In the genomic region with DNA sequence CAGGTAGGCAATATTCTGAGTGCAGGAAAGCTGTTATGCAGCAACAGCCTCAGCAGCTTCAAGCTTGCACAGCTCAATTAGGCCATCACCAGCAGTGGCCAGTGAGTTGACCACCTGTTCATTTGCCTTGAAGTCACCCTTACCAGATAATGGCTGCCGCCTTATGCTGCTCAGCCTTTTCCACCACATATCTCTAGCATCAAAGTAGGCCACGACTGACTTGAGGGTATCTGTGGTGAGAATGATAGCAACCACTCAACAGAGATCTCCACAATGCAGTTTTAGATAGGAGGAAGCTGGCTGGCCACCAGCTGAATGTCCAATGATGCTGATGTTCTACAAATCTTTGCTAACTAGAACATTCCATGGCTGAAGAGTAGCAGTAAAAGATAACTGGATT, we compare ENCODE assay signal across 21 mouse cellular contexts. TPM values are rescaled to one million over a fixed set of nuclear protein-coding genes. Genes with fewer than 3 reads are reported as not detected.
A peak's percentile ranks its signal among the peaks of the same experiment; 100 is the strongest.
DNase-seq lines count a peak whose midpoint lies in the region; ATAC-seq and TF ChIP-seq lines count a peak whose summit lies in the region.
"Had no signal": no experiment of that assay in that cellular context is flagged by ENCODE, and none has a peak within 500 bp of the region (broad histone marks: within the 10 kb centered on the region; RNA-seq: fewer than 3 reads in every experiment).

No protein-coding gene starts in this region.

- H3K4me2 ChIP-seq in liver, embryonic 13.5 days, result no peak overlapping the region
- H3K4me2 ChIP-seq in liver, embryonic 12.5 days, result no peak overlapping the region
- H3K4me2 ChIP-seq: forebrain, embryonic 13.5 days; hindbrain, embryonic 12.5 days had no signal

- H3K4me1 ChIP-seq in liver, embryonic 13.5 days (replicated peaks), result peaks cover 53% of the 10 kb centered on the region
- peaks cover 50% of the 10 kb centered on the region for H3K4me1 ChIP-seq in liver, embryonic 12.5 days

- 44% methylated on average over 2 of the region's 2 CpGs for WGBS in liver, embryonic 13.5 days (ENCODE audit: insufficient replicate concordance)
- 33% methylated on average over 2 of the region's 2 CpGs for WGBS in liver, embryonic 12.5 days (ENCODE audit: insufficient replicate concordance)

- no peak overlapping the region for H3K4me3 ChIP-seq in liver, embryonic 13.5 days (replicated peaks)
- no peak overlapping the region for H3K4me3 ChIP-seq in liver, embryonic 12.5 days
- no peak overlapping the region for H3K4me3 ChIP-seq in left cerebral cortex, adult 2 months
- H3K4me3 ChIP-seq: embryonic facial prominence, embryonic 10.5 days; forebrain, embryonic 13.5 days; gastrocnemius, adult 2 months; heart, embryonic 10.5 days; hindbrain, embryonic 12.5 days had no signal

- H3K27ac ChIP-seq in liver, embryonic 13.5 days, result no peak overlapping the region
- H3K27ac ChIP-seq in liver, embryonic 12.5 days, result no peak overlapping the region
- no peak overlapping the region for H3K27ac ChIP-seq in left cerebral cortex, adult 2 months
- H3K27ac ChIP-seq: embryonic facial prominence, embryonic 10.5 days; forebrain, embryonic 13.5 days; gastrocnemius, adult 2 months; heart, embryonic 10.5 days; hindbrain, embryonic 12.5 days; hindbrain, postnatal 0 days had no signal

- intact Hi-C loops in left cerebral cortex, adult 2 months (cut with DNase I), result no loop called here

- no peak for TF ChIP-seq CTCF in left cerebral cortex, adult 2 months (IDR thresholded peaks at IDR 0.05)

- no peaks in the 10 kb centered on the region for H3K9me3 ChIP-seq in liver, embryonic 13.5 days (replicated peaks)
- no peaks in the 10 kb centered on the region for H3K9me3 ChIP-seq in liver, embryonic 12.5 days (replicated peaks)
- H3K9me3 ChIP-seq: embryonic facial prominence, embryonic 10.5 days; forebrain, embryonic 13.5 days; heart, embryonic 10.5 days; hindbrain, embryonic 12.5 days had no signal

- H3K27me3 ChIP-seq in liver, embryonic 13.5 days, result no peaks in the 10 kb centered on the region
- no peaks in the 10 kb centered on the region for H3K27me3 ChIP-seq in liver, embryonic 12.5 days (replicated peaks)
- H3K27me3 ChIP-seq: forebrain, embryonic 13.5 days; hindbrain, embryonic 12.5 days had no signal

- 0 out of 2 replicates have a peak, but pooled peaks cover 3% of the 10 kb centered on the region for H3K36me3 ChIP-seq in liver, embryonic 13.5 days
- peaks cover 7% of the 10 kb centered on the region for H3K36me3 ChIP-seq in liver, embryonic 12.5 days
- H3K36me3 ChIP-seq: heart, embryonic 10.5 days; hindbrain, embryonic 12.5 days had no signal

- peak; percentile 25 for ATAC-seq in liver, embryonic 13.5 days (ENCODE audit: low read depth)
- ATAC-seq in liver, embryonic 12.5 days, result no peak
- peak; percentile 22; the same call in 1 of the 2 replicates for ATAC-seq in common myeloid progenitor, adult 5-6 weeks (replicated peaks; ENCODE audit: low read depth, poor library complexity, severe bottlenecking)
- peak; percentile 62 for ATAC-seq in megakaryocyte-erythroid progenitor cell, adult 5-6 weeks (replicated peaks; ENCODE audit: low FRiP score, low TSS enrichment, poor library complexity, severe bottlenecking)
- ATAC-seq: forebrain, embryonic 13.5 days; forebrain, postnatal 0 days; hindbrain, postnatal 0 days had no signal

- no peak for DNase-seq in liver, embryonic 13.5 days
- DNase-seq in left cerebral cortex, adult 2 months (ENCODE audit: extremely low spot score in 1 of 2, low spot score in 2 of 2), result no peak
- DNase-seq in right cerebral cortex, postnatal 4 days, result no peak
- DNase-seq in cerebellum, postnatal 36 days, result no peak
- DNase-seq: adrenal gland, adult 8-10 months; adrenal gland, postnatal 36 days; cerebellum, adult 11-12 months; cerebellum, adult 9-10 months; forebrain, postnatal 0 days; gastrocnemius, adult 2 months; gastrocnemius, postnatal 25 days; heart, postnatal 10 days; heart, postnatal 4 days had no signal

- no peak overlapping the region for H3K9ac ChIP-seq in liver, embryonic 13.5 days
- H3K9ac ChIP-seq in liver, embryonic 12.5 days, result no peak overlapping the region
- H3K9ac ChIP-seq: forebrain, embryonic 13.5 days; forebrain, postnatal 0 days; hindbrain, embryonic 12.5 days had no signal

RNA-seq across cellular contexts. Expression of a gene that starts 20.9 kb away (rescaled TPM):
- polyA plus RNA-seq in liver, embryonic 13.5 days (2015; fragmentation: Nextera tagmentation; extraction: Ambion mirVana), result 16.2 and 21.1 TPM in 2 replicates
- polyA plus RNA-seq in liver, embryonic 12.5 days (2016; fragmentation: Nextera tagmentation; extraction: Ambion mirVana), result 21.0 and 21.3 TPM in 2 replicates
- 106 and 124 TPM in 2 replicates for total RNA-seq in common myeloid progenitor, adult 5-6 weeks (2017)
- 49.1 and 70.0 TPM in 2 replicates for total RNA-seq in megakaryocyte-erythroid progenitor cell, adult 5-6 weeks (2014; fragmentation: Nextera tagmentation)
- total RNA-seq in megakaryocyte-erythroid progenitor cell, adult 5-6 weeks (2017), result 77.0 and 113 TPM in 2 replicates
- 100 to 1,000 TPM; 136 to 139 TPM for total RNA-seq in left cerebral cortex, adult 2 months (2021)

RNA-seq across cellular contexts. Expression of a gene that starts 48.8 kb away (rescaled TPM):
- polyA plus RNA-seq in liver, embryonic 13.5 days (2015; fragmentation: Nextera tagmentation; extraction: Ambion mirVana), result 14.4 and 17.5 TPM in 2 replicates
- 18.3 and 18.6 TPM in 2 replicates for polyA plus RNA-seq in liver, embryonic 12.5 days (2016; fragmentation: Nextera tagmentation; extraction: Ambion mirVana)
- total RNA-seq in common myeloid progenitor, adult 5-6 weeks (2017), result 29.0 and 29.1 TPM in 2 replicates
- 19.6 and 22.1 TPM in 2 replicates for total RNA-seq in megakaryocyte-erythroid progenitor cell, adult 5-6 weeks (2014; fragmentation: Nextera tagmentation)
- 19.0 and 22.7 TPM in 2 replicates for total RNA-seq in megakaryocyte-erythroid progenitor cell, adult 5-6 weeks (2017)
- 10 to 100 TPM; 85.6 to 86.4 TPM for total RNA-seq in left cerebral cortex, adult 2 months (2021)
